Mouse (Mus musculus) megakaryocyte progenitor cell, adult 5-6 weeks (primary cell): ENCODE results near the gene Ctnnbl1. TPM values are rescaled to one million over a fixed set of nuclear protein-coding genes. Genes with fewer than 3 reads are reported as not detected.

Source experiments
- ATAC-seq: replicated peaks from 2 replicates; pipeline ENCODE4 v1.8.0; 2016; ENCODE audit warnings: mild to moderate bottlenecking, moderate TSS enrichment, inconsistent platforms; ENCODE audit not compliant: poor library complexity
- total RNA-seq, 2 experiments: library from RNA; stranded (forward) in 1 of 2; stranded (reverse) in 1 of 2; fragments of 157-497, 149-512 nt in 1 of 2; fragments of 200-1000 nt in 1 of 2; gene quantifications; 2 replicates each; pipeline versions ENCODE4 v1.2.3 to v1.2.4; 2015 to 2017

The Ctnnbl1 gene
- total RNA-seq, 2 experiments from 2014 or later, result 22.5 to 44.0 TPM

DNA sequence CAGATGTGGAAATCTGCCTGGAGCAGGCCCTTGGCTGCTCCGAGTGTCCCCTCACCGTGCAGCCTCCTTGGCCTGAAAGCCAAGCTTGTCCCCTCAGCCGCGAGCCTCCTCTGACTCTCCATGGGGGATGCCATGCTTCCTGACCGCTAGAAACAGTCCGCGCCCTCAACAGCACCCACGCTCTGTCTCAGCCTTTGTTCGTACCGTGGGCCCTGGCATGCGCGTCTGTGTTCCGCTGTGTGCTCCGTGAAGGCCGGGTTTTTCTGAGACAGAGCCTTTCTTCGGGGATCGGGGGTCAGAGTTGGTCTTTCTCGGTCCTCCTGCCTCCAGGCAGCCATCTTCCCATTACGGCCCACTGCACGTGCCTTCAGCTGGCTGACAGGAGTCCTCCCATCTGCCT is 190.2 kb downstream of the Ctnnbl1 start:
- ATAC-seq, result no peak

DNA sequence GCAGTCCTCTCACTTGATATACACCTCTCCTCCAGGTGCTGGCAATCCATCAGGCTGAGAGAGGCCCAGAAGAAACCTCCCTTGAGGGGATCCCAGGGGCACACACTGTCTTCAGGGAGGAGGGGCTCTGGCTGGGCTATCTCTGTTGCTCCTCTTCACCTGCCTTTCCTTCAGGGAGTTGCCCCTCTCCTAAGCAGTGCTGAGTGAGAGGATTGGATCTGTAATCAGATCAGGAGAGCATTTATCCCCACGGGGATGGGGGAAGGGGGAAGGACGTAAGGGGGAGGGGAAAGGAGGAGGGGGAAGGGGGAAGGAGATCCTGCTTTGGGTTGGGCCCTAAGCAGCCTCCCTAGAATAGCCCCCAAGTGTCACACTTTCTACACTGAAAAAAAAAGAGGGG is 190.6 kb downstream of the Ctnnbl1 start:
- no peak for ATAC-seq

GRCm38 (mm10) chr2:157932655-157933054 is 195.5 kb downstream of the Ctnnbl1 start:
- ATAC-seq, result no peak

GRCm38 (mm10) chr2:157935444-157936171 is 198.4 kb downstream of the Ctnnbl1 start:
- peak; percentile 54 for ATAC-seq

DNA sequence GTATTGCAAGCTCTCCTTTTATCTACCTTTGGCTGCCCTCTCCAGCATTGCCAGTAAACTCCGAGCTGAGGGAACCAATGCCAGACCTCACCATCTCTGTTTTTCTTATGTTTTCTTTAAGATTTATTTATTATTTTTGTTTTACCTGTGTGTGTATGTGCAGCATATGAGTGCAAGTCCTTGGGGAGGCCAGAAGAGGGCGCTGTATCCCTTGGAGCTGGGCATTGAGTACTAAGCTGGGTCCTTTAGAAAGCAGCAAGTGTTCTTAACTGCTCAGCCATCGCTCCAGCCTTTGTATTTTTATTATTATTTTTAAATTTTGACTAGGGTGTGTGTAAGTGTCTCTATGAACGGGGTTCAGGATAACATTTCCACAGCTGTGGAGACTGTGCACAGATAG is 199.5 kb downstream of the Ctnnbl1 start:
- ATAC-seq, result no peak

DNA sequence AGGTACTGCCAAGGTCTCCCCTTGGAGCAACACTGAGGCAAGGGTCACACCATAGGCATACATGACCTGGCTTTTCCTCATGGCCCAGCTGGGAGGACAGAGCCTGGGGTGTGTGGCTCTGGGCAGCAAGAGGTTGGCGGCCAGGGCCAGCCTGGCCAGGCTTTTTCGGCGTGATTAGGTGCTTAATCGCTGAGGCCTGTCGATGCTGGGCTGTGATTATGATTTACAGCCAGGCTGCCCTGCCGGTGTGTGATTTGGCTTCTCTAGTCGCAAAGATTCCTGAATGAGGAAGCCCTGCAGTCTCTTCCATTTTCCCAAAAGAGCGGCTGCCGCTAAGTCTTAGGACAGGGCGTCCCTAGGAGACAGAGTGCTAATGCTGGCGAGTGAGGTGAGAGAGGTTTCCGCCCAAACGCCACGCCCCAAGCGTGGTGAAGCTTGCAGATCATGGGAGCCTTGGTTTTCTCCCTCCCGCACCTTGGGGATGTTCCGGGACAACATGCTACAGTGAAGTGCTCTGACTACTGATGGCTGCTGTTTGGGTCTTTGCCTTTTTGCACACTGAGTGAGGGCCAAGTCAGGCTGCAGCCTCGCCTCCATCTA is 203.5 kb downstream of the Ctnnbl1 start:
- no peak for ATAC-seq

Other genes with a start within 250 kb of the Ctnnbl1 start
- 0.24 TPM in 1 of 2 replicates, not detected in the other for gene Nnat, start 177.3 kb upstream of the Ctnnbl1 start, total RNA-seq (2015)
- gene Nnat, start 177.3 kb upstream of the Ctnnbl1 start, total RNA-seq (2017), result not detected in 2 replicates
- gene Blcap, start 166.1 kb upstream of the Ctnnbl1 start, total RNA-seq (2015), result 12.8 and 16.0 TPM in 2 replicates
- gene Blcap, start 166.1 kb upstream of the Ctnnbl1 start, total RNA-seq (2017), result 5.1 and 8.6 TPM in 2 replicates
- gene Vstm2l, start 177.3 kb downstream of the Ctnnbl1 start, total RNA-seq (2015), result not detected in 2 replicates
- gene Vstm2l, start 177.3 kb downstream of the Ctnnbl1 start, total RNA-seq (2017), result not detected in 2 replicates